ENCODE assay signal across 8 mouse cellular contexts in the genomic region with DNA sequence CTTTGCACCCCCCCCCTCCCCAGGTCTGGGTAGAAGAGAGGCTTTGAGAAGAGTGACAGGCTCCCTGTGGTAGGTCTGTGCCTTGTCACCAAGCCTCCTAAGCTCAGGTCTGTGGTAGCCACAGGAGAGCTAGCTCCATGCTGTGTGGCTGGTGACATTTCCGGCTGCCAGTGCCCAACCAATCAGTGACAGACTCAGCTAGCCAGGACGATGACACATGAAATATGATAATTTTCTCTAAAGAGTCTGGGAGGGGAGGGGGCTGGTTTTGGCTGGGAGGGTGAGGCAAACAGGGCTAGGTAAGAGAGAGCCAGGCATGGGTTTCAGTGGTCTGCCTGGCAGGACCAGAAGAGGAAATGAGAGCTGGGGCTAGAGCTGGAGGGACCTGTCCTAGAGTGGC.
A peak's percentile ranks its signal among the peaks of the same experiment; 100 is the strongest.
DNase-seq lines count a peak whose midpoint lies in the region; ATAC-seq and TF ChIP-seq lines count a peak whose summit lies in the region.

No protein-coding gene starts in this region.

- H3K4me3 ChIP-seq in kidney, embryonic 16.5 days (ENCODE audit: low read length) = no peak overlapping the region
- no peak overlapping the region for H3K4me3 ChIP-seq in forebrain, embryonic 13.5 days
- no peak overlapping the region for H3K4me3 ChIP-seq in left cerebral cortex, adult 2 months
- no peak overlapping the region for H3K4me3 ChIP-seq in kidney, embryonic 15.5 days (replicated peaks)

- no peak overlapping the region for H3K9ac ChIP-seq in kidney, embryonic 16.5 days (replicated peaks; ENCODE audit: low read length)
- no peak overlapping the region for H3K9ac ChIP-seq in forebrain, embryonic 13.5 days
- no peak overlapping the region for H3K9ac ChIP-seq in kidney, embryonic 15.5 days

- no peak overlapping the region for H3K27ac ChIP-seq in kidney, embryonic 16.5 days (ENCODE audit: low read length)
- no peak overlapping the region for H3K27ac ChIP-seq in forebrain, embryonic 13.5 days
- H3K27ac ChIP-seq in left cerebral cortex, adult 2 months = peak overlapping the region; percentile 84
- no peak overlapping the region for H3K27ac ChIP-seq in kidney, embryonic 15.5 days

- WGBS in kidney, embryonic 16.5 days = 19% methylated on average over 2 of the region's 2 CpGs
- WGBS in forebrain, embryonic 13.5 days = 14% methylated on average over 2 of the region's 2 CpGs
- WGBS in kidney, embryonic 15.5 days = 11% methylated on average over 2 of the region's 2 CpGs

- H3K36me3 ChIP-seq in kidney, embryonic 16.5 days (ENCODE audit: insufficient read depth, low read length) = no peaks in the 10 kb centered on the region
- no peaks in the 10 kb centered on the region for H3K36me3 ChIP-seq in forebrain, embryonic 13.5 days (ENCODE audit: poor library complexity, severe bottlenecking)
- H3K36me3 ChIP-seq in kidney, embryonic 15.5 days = no peaks in the 10 kb centered on the region

- H3K9me3 ChIP-seq in kidney, embryonic 16.5 days (ENCODE audit: low read length) = no peaks in the 10 kb centered on the region
- H3K9me3 ChIP-seq in forebrain, embryonic 13.5 days (replicated peaks) = no peaks in the 10 kb centered on the region
- no peaks in the 10 kb centered on the region for H3K9me3 ChIP-seq in kidney, embryonic 15.5 days (replicated peaks)

- peak; percentile 29; the same call in 1 of the 2 replicates for ATAC-seq in kidney, embryonic 16.5 days (ENCODE audit: low FRiP score, low TSS enrichment)
- peak; percentile 34; the same call in 1 of the 2 replicates for ATAC-seq in forebrain, embryonic 13.5 days
- no peak for ATAC-seq in kidney, embryonic 15.5 days (replicated peaks; ENCODE audit: low FRiP score)

- no peak for DNase-seq in kidney, adult 8-10 months
- DNase-seq in adrenal gland, postnatal 36 days = peak; percentile 15 to 29
- peak; percentile 33 to 51 for DNase-seq in left cerebral cortex, adult 2 months (ENCODE audit: extremely low spot score in 1 of 2, low spot score in 2 of 2)
- peak; percentile 28 for DNase-seq in retina, embryonic 14.5 days (ENCODE audit: low spot score)
- no peak for DNase-seq in urinary bladder, adult 18-20 months (ENCODE audit: low spot score in 2 of 2)

- no peak overlapping the region for H3K4me2 ChIP-seq in kidney, embryonic 16.5 days (replicated peaks; ENCODE audit: low read depth, low read length)
- no peak overlapping the region for H3K4me2 ChIP-seq in forebrain, embryonic 13.5 days
- no peak overlapping the region for H3K4me2 ChIP-seq in kidney, embryonic 15.5 days

- TF ChIP-seq CTCF in left cerebral cortex, adult 2 months (IDR thresholded peaks at IDR 0.05) = no peak

- intact Hi-C loops in left cerebral cortex, adult 2 months (cut with DNase I) = loop anchor here (5.0 to 10.0 kb wide), 4 partner anchors 60 to 212 kb away; no protein-coding TSS in a partner anchor

- peaks cover 6% of the 10 kb centered on the region; the same call in 1 of the 2 replicates for H3K27me3 ChIP-seq in kidney, embryonic 16.5 days (ENCODE audit: insufficient read depth, low read length)
- H3K27me3 ChIP-seq in forebrain, embryonic 13.5 days = no peaks in the 10 kb centered on the region; the same call in 1 of the 2 replicates
- H3K27me3 ChIP-seq in kidney, embryonic 15.5 days = peaks cover 39% of the 10 kb centered on the region

- H3K4me1 ChIP-seq in kidney, embryonic 16.5 days (ENCODE audit: insufficient read depth, low read length) = peaks cover 19% of the 10 kb centered on the region; the same call in 1 of the 2 replicates
- peaks cover 37% of the 10 kb centered on the region for H3K4me1 ChIP-seq in forebrain, embryonic 13.5 days
- peaks cover 33% of the 10 kb centered on the region for H3K4me1 ChIP-seq in kidney, embryonic 15.5 days

Comparison
In these comparisons a context has a peak if more than half of its experiments do, and no peak if none do; other contexts are left out.
1. DNase-seq: peak in adrenal gland, postnatal 36 days (2 of 2), left cerebral cortex, adult 2 months (2 of 2) and retina, embryonic 14.5 days (single experiment); none in kidney, adult 8-10 months (0 of 2) and urinary bladder, adult 18-20 months (0 of 2).